12 mouse cellular contexts compared by ENCODE assay signal in the genomic region with DNA sequence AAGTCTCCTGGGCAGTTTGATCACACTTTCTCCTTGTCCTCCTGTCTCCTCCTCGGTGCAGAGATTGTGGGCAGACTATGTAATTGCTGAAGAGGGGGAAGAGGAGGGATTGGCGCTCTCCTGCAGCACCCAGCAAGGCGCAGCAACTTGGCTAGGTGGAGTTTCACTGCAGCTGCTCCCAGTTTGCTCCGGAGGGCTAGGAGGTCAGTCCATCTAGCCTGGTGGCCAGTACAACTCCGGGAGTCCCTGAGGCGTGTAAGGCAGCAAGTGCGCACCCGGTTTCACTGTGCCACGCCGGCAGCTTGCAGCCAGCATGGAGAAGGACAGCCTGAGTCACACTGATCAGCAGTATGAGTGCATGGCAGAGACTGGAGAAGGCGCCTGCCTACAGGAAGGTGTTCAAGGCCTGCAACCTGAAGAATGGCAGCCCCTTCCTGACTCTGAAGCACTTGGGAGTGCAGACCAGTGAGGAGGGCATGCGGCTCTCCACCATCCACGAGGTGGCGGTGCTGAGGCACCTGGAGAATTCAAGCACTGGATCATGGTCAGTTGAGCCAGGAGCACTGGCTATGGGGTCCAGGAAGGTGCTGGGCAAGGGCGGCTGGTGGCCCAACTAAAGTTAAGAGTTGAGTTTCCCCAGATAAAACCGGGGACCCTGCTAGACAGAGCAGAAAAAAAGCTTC. TPM values are rescaled to one million over a fixed set of nuclear protein-coding genes. Genes with fewer than 3 reads are reported as not detected.
DNase-seq lines count a peak whose midpoint lies in the region; ATAC-seq lines count a peak whose summit lies in the region.
"Not testable (repeated sequence)": the region's sequence is repeated elsewhere in the genome, so short reads cannot be mapped to it uniquely, and the experiment has no call there.
"Had no signal": no experiment of that assay in that cellular context is flagged by ENCODE, and none has a peak within 500 bp of the region (broad histone marks: within the 10 kb centered on the region; RNA-seq: fewer than 3 reads in every experiment).

No protein-coding gene starts in this region.

- H3K4me1 ChIP-seq in embryonic facial prominence, embryonic 11.5 days (ENCODE audit: control insufficient read depth, insufficient read depth, low read length); heart, embryonic 10.5 days; hindbrain, embryonic 16.5 days (ENCODE audit: control insufficient read depth, insufficient read depth, low read depth, low read length); liver, embryonic 12.5 days; midbrain, embryonic 16.5 days (ENCODE audit: control insufficient read depth, insufficient read depth, low read length): not testable (repeated sequence)

- not testable (repeated sequence) for ATAC-seq in embryonic facial prominence, embryonic 11.5 days (replicated peaks; ENCODE audit: insufficient number of reproducible peaks, low FRiP score, low TSS enrichment, low read depth); hindbrain, embryonic 16.5 days; liver, embryonic 12.5 days; midbrain, embryonic 16.5 days

- H3K4me3 ChIP-seq in embryonic facial prominence, embryonic 11.5 days (ENCODE audit: low read depth, low read length); hindbrain, embryonic 16.5 days (ENCODE audit: low read length); liver, embryonic 12.5 days; midbrain, embryonic 16.5 days (ENCODE audit: low read depth, low read length): not testable (repeated sequence)
- H3K4me3 ChIP-seq in heart, embryonic 10.5 days, result peak overlapping the region; percentile 36

- H3K36me3 ChIP-seq in embryonic facial prominence, embryonic 11.5 days (replicated peaks; ENCODE audit: control insufficient read depth, insufficient read depth, low read depth, low read length); heart, embryonic 10.5 days; hindbrain, embryonic 16.5 days (ENCODE audit: control insufficient read depth, insufficient read depth, low read length); liver, embryonic 12.5 days; midbrain, embryonic 16.5 days (ENCODE audit: control insufficient read depth, insufficient read depth, low read length): not testable (repeated sequence)

- not testable (repeated sequence) for H3K4me2 ChIP-seq in embryonic facial prominence, embryonic 11.5 days (ENCODE audit: low read depth, low read length)
- peak overlapping the region; percentile 42 for H3K4me2 ChIP-seq in hindbrain, embryonic 16.5 days (ENCODE audit: low read length)
- peak overlapping the region; percentile 24; the same call in 1 of the 2 replicates for H3K4me2 ChIP-seq in liver, embryonic 12.5 days
- H3K4me2 ChIP-seq in midbrain, embryonic 16.5 days (ENCODE audit: low read length), result peak overlapping the region; percentile 32

- H3K27ac ChIP-seq in embryonic facial prominence, embryonic 11.5 days (replicated peaks; ENCODE audit: low read depth, low read length); heart, embryonic 10.5 days; hindbrain, embryonic 16.5 days (ENCODE audit: low read depth, low read length); liver, embryonic 12.5 days; midbrain, embryonic 16.5 days (ENCODE audit: low read length): not testable (repeated sequence)

- H3K27me3 ChIP-seq in embryonic facial prominence, embryonic 11.5 days (ENCODE audit: control insufficient read depth, insufficient read depth, low read length); heart, embryonic 10.5 days (ENCODE audit: insufficient read depth, poor library complexity, severe bottlenecking); hindbrain, embryonic 16.5 days (replicated peaks; ENCODE audit: control insufficient read depth, insufficient read depth, low read length); liver, embryonic 12.5 days (replicated peaks); midbrain, embryonic 16.5 days (ENCODE audit: control insufficient read depth, insufficient read depth, low read depth, low read length): not testable (repeated sequence)

- H3K9me3 ChIP-seq in embryonic facial prominence, embryonic 11.5 days (replicated peaks; ENCODE audit: control insufficient read depth, low read length); heart, embryonic 10.5 days; hindbrain, embryonic 16.5 days (ENCODE audit: control insufficient read depth, low read length); liver, embryonic 12.5 days (replicated peaks); midbrain, embryonic 16.5 days (replicated peaks; ENCODE audit: control insufficient read depth, low read length, poor library complexity, severe bottlenecking): not testable (repeated sequence)

- WGBS in embryonic facial prominence, embryonic 11.5 days, result 13% methylated on average over 10 of the region's 16 CpGs
- WGBS in heart, embryonic 10.5 days, result 16% methylated on average over 13 of the region's 16 CpGs
- WGBS in hindbrain, embryonic 16.5 days, result 12% methylated on average over 10 of the region's 16 CpGs
- WGBS in liver, embryonic 12.5 days (ENCODE audit: insufficient replicate concordance), result 15% methylated on average over 12 of the region's 16 CpGs
- WGBS in midbrain, embryonic 16.5 days, result 9% methylated on average over 10 of the region's 16 CpGs

- H3K9ac ChIP-seq in embryonic facial prominence, embryonic 11.5 days (replicated peaks; ENCODE audit: low read length); hindbrain, embryonic 16.5 days (ENCODE audit: low read depth, low read length); liver, embryonic 12.5 days; midbrain, embryonic 16.5 days (ENCODE audit: low read depth, low read length): not testable (repeated sequence)

- DNase-seq in adrenal gland, adult (ENCODE audit: inconsistent age in 2 of 2, low spot score in 1 of 2), result peak; percentile 11 to 51
- DNase-seq in embryonic facial prominence, embryonic 11.5 days (ENCODE audit: low spot score), result peak; percentile 23
- DNase-seq in heart, embryonic 10.5 days (ENCODE audit: low spot score), result peak; percentile 72
- peak; percentile 23 to 61 for DNase-seq in kidney, postnatal 36 days
- peak; percentile 17 for DNase-seq in testis, postnatal 14 days (ENCODE audit: low spot score)

RNA-seq across cellular contexts. Expression of gene Gm6482, which starts 17.5 kb away (rescaled TPM):
- not detected in 2 replicates for polyA plus RNA-seq in embryonic facial prominence, embryonic 11.5 days (2014; fragmentation: Nextera tagmentation; extraction: Ambion mirVana)
- polyA plus RNA-seq in heart, embryonic 10.5 days (2016; fragmentation: Nextera tagmentation; extraction: Ambion mirVana), result not detected in 2 replicates
- not detected in 2 replicates for polyA plus RNA-seq in hindbrain, embryonic 16.5 days (2015; fragmentation: Nextera tagmentation; extraction: Ambion mirVana)
- polyA plus RNA-seq in liver, embryonic 12.5 days (2016; fragmentation: Nextera tagmentation; extraction: Ambion mirVana), result not detected in 2 replicates
- not detected in 2 replicates for polyA plus RNA-seq in midbrain, embryonic 16.5 days (2015; fragmentation: Nextera tagmentation; extraction: Ambion mirVana)
- polyA plus RNA-seq: CD4-positive, CD25-positive, alpha-beta regulatory T cell, adult 4 months; forebrain, embryonic 16.5 days; lung, embryonic 16.5 days; small intestine, adult 2 months had no signal

RNA-seq across cellular contexts. Expression of gene Gm7954, which starts 27.8 kb away (rescaled TPM):
- not detected in 2 replicates for polyA plus RNA-seq in embryonic facial prominence, embryonic 11.5 days (2014; fragmentation: Nextera tagmentation; extraction: Ambion mirVana)
- polyA plus RNA-seq in heart, embryonic 10.5 days (2016; fragmentation: Nextera tagmentation; extraction: Ambion mirVana), result not detected in 2 replicates
- polyA plus RNA-seq in hindbrain, embryonic 16.5 days (2015; fragmentation: Nextera tagmentation; extraction: Ambion mirVana), result not detected in 2 replicates
- not detected in 2 replicates for polyA plus RNA-seq in liver, embryonic 12.5 days (2016; fragmentation: Nextera tagmentation; extraction: Ambion mirVana)
- not detected in 2 replicates for polyA plus RNA-seq in midbrain, embryonic 16.5 days (2015; fragmentation: Nextera tagmentation; extraction: Ambion mirVana)
- polyA plus RNA-seq: CD4-positive, CD25-positive, alpha-beta regulatory T cell, adult 4 months; forebrain, embryonic 16.5 days; lung, embryonic 16.5 days; small intestine, adult 2 months had no signal

RNA-seq across cellular contexts. Expression of gene Gm7945, which starts 39.4 kb away (rescaled TPM):
- polyA plus RNA-seq in embryonic facial prominence, embryonic 11.5 days (2014; fragmentation: Nextera tagmentation; extraction: Ambion mirVana), result not detected in 2 replicates
- not detected in 2 replicates for polyA plus RNA-seq in heart, embryonic 10.5 days (2016; fragmentation: Nextera tagmentation; extraction: Ambion mirVana)
- polyA plus RNA-seq in hindbrain, embryonic 16.5 days (2015; fragmentation: Nextera tagmentation; extraction: Ambion mirVana), result 0.14 TPM in 1 of 2 replicates, not detected in the other
- not detected in 2 replicates for polyA plus RNA-seq in liver, embryonic 12.5 days (2016; fragmentation: Nextera tagmentation; extraction: Ambion mirVana)
- polyA plus RNA-seq in midbrain, embryonic 16.5 days (2015; fragmentation: Nextera tagmentation; extraction: Ambion mirVana), result not detected in 2 replicates
- polyA plus RNA-seq: CD4-positive, CD25-positive, alpha-beta regulatory T cell, adult 4 months; forebrain, embryonic 16.5 days; lung, embryonic 16.5 days; small intestine, adult 2 months had no signal

Comparison
In these comparisons a context has a peak if more than half of its experiments do, and no peak if none do; other contexts are left out.
1. DNase-seq: peak in every context shown above with its lines; median percentile 72 in heart, embryonic 10.5 days; 42 in kidney, postnatal 36 days; 31 in adrenal gland, adult; 23 in embryonic facial prominence, embryonic 11.5 days; 17 in testis, postnatal 14 days.